Mouse (Mus musculus) induced T-regulatory cell, adult 2 months (primary cell): ENCODE measurements around the gene Esp18.

Source experiments
- DNase-seq: peaks from one replicate; pipeline ENCODE4 v3.0.0-alpha.2; 2012; ENCODE audit warnings: low read depth

Gene Esp18

DNA sequence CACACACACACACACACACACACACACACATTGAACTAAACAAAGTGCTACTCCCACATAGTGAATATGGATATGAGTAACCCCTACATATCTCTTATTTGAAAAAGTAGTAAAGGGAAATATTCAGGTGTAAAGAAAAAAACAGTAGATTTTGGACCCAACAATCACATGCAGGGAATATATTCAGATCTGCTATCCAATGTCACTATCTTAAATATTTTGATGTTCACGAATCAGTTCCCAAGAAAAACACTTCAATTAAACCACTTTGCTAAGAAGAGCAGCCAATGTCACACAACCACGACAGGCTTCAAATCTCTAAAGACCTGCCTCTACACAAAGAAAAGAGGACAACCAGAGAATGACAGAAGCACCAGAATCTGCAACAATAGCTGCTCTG is at the start of gene Esp18:
TSS of gene Esp18 (plus strand) at position 301 of the 400 bp plus-strand sequence.
- no peak for DNase-seq

DNA sequence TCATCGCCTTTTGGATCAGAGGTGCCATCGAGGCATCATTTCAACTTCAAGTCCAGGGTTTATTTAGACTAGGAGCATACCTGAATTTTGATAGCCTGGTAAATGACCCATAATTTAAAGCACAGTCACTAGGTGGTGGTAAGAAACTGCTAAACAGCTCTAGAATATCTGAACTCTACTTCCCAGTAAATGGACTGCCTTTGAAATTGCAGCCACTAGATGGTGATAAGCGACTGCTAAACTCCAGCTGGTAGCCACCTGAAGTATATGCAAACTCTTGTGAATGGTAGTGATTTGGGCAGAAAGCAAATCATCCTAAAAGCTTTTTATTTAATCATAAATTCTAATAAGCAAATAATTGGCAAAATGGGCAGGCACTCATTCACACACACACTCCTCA is 42.8 kb upstream of the Esp18 start:
- no peak for DNase-seq
